8 mouse cellular contexts compared by ENCODE assay signal in the genomic region with DNA sequence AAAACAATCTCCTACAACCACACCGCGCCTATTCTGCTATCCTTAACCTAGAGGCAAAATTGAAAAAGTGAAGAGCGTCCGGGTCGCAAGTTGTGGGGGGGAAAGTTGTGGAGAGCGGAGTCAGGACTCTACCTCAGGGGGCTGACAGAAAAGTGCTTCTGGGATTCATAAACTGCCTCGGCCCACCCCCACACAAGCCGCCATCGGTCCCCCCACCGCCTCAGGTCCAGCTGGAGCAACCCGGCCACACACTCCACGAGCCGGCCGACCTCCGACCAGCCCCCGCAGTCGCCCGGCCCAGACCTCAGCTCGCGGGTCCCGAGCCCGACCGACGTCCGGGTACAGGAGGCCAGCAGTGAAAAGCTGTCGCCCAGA. TPM values are rescaled to one million over a fixed set of nuclear protein-coding genes. Genes with fewer than 3 reads are reported as not detected.
DNase-seq lines count a peak whose midpoint lies in the region; ATAC-seq and TF ChIP-seq lines count a peak whose summit lies in the region.

No protein-coding gene starts in this region.

- H3K36me3 ChIP-seq in testis, adult 2 months (ENCODE audit: control insufficient read depth, insufficient read depth, low read length) = no peaks in the 10 kb centered on the region
- no peaks in the 10 kb centered on the region for H3K36me3 ChIP-seq in liver, embryonic 11.5 days (ENCODE audit: control insufficient read depth, insufficient read depth, low read length)

- peak overlapping the region; percentile 72 for H3K4me3 ChIP-seq in cerebellum, adult 2 months (replicated peaks; ENCODE audit: insufficient read depth, low read depth, low read length)
- H3K4me3 ChIP-seq in testis, adult 2 months (ENCODE audit: control insufficient read depth, low read depth, low read length) = peak overlapping the region; percentile 92
- peak overlapping the region; percentile 83 for H3K4me3 ChIP-seq in liver, embryonic 11.5 days (ENCODE audit: low read depth, low read length)

- ATAC-seq in liver, embryonic 11.5 days (replicated peaks; ENCODE audit: low FRiP score) = peak; percentile 41

- no peaks in the 10 kb centered on the region for H3K9me3 ChIP-seq in liver, embryonic 11.5 days (ENCODE audit: control insufficient read depth, low read length)

- TF ChIP-seq CTCF in cerebellum, adult 2 months (IDR thresholded peaks at IDR 0.05; ENCODE audit: borderline replicate concordance, insufficient read depth, low read depth, low read length) = no peak
- TF ChIP-seq CTCF in testis, adult 2 months (IDR thresholded peaks at IDR 0.05; ENCODE audit: control insufficient read depth, insufficient read depth, insufficient replicate concordance, low read depth, low read length) = no peak

- DNase-seq in cerebellum, adult 2 months = no peak
- DNase-seq in cerebellum, adult 9-11 months = no peak
- no peak for DNase-seq in testis, postnatal 14 days (ENCODE audit: low spot score)
- DNase-seq in liver, embryonic 11.5 days (ENCODE audit: low spot score) = no peak
- DNase-seq in urinary bladder, postnatal 10 days (ENCODE audit: low spot score) = no peak
- no peak for DNase-seq in thymus, postnatal 4 days
- DNase-seq in kidney, adult 18-20 months = no peak

- H3K4me1 ChIP-seq in cerebellum, adult 2 months (ENCODE audit: control insufficient read depth, insufficient read depth, low read length) = no peaks in the 10 kb centered on the region
- H3K4me1 ChIP-seq in testis, adult 2 months (ENCODE audit: control insufficient read depth, insufficient read depth, low read length) = peaks cover 2% of the 10 kb centered on the region
- peaks cover 9% of the 10 kb centered on the region for H3K4me1 ChIP-seq in liver, embryonic 11.5 days (replicated peaks; ENCODE audit: control insufficient read depth, insufficient read depth, low read length)

- peak overlapping the region; percentile 83 for H3K9ac ChIP-seq in liver, embryonic 11.5 days (ENCODE audit: low read depth, low read length)

- no peaks in the 10 kb centered on the region for H3K27me3 ChIP-seq in cerebellum, adult 2 months (ENCODE audit: control insufficient read depth, insufficient read depth, low read length)
- H3K27me3 ChIP-seq in testis, adult 2 months (ENCODE audit: control insufficient read depth, insufficient read depth, low read length) = no peaks in the 10 kb centered on the region
- H3K27me3 ChIP-seq in liver, embryonic 11.5 days (replicated peaks; ENCODE audit: control insufficient read depth, insufficient read depth, low read length) = no peaks in the 10 kb centered on the region

- TF ChIP-seq POLR2A in cerebellum, adult 2 months (IDR thresholded peaks at IDR 0.05; ENCODE audit: borderline replicate concordance, insufficient read depth, low read length) = no peak
- no peak for TF ChIP-seq POLR2A in testis, adult 2 months (IDR thresholded peaks at IDR 0.05; ENCODE audit: control insufficient read depth, low read depth, low read length)

- 0 out of 2 replicates have a peak overlapping the region, but pooled peaks have one; percentile 17 for H3K27ac ChIP-seq in cerebellum, adult 2 months (ENCODE audit: insufficient read depth, low read length)
- peak overlapping the region; percentile 74 for H3K27ac ChIP-seq in testis, adult 2 months (ENCODE audit: control insufficient read depth, insufficient read depth, low read depth, low read length)
- peak overlapping the region; percentile 66 for H3K27ac ChIP-seq in liver, embryonic 11.5 days (ENCODE audit: low read depth, low read length)

- H3K4me2 ChIP-seq in liver, embryonic 11.5 days = peak overlapping the region; percentile 70

- WGBS in cerebellum, adult 2 months = under 1% methylated on average over 26 of the region's 26 CpGs
- WGBS in liver, embryonic 11.5 days = under 1% methylated on average over 26 of the region's 26 CpGs

RNA-seq across cellular contexts. Expression of gene Swt1, which starts 0.4 kb away (rescaled TPM):
- polyA plus RNA-seq in cerebellum, adult 2 months (2012; rRNA removed) = 16.7 and 21.6 TPM in 2 replicates
- 21.2 and 29.0 TPM in 2 replicates for polyA plus RNA-seq in testis, adult 2 months (2012; rRNA removed)
- 19.1 and 20.7 TPM in 2 replicates for polyA plus RNA-seq in liver, embryonic 11.5 days (2014; fragmentation: Nextera tagmentation; extraction: Ambion mirVana)

RNA-seq across cellular contexts. Expression of gene Trmt1l, which starts 0.5 kb away (rescaled TPM):
- 30.8 and 31.9 TPM in 2 replicates for polyA plus RNA-seq in cerebellum, adult 2 months (2012; rRNA removed)
- polyA plus RNA-seq in testis, adult 2 months (2012; rRNA removed) = 14.0 and 14.7 TPM in 2 replicates
- 44.5 and 48.7 TPM in 2 replicates for polyA plus RNA-seq in liver, embryonic 11.5 days (2014; fragmentation: Nextera tagmentation; extraction: Ambion mirVana)

Comparison
In these comparisons a context has a peak if more than half of its experiments do, and no peak if none do; other contexts are left out.
1. H3K27ac ChIP-seq: peak in every context shown above with its lines; median percentile 74 in testis, adult 2 months; 66 in liver, embryonic 11.5 days; 17 in cerebellum, adult 2 months.